Mouse (Mus musculus): ENCODE measurements around the gene Gpr174. TPM values are rescaled to one million over a fixed set of nuclear protein-coding genes. Genes with fewer than 3 reads are reported as not detected.
"Not testable (repeated sequence)": the region's sequence is repeated elsewhere in the genome, so short reads cannot be mapped to it uniquely, and the experiment has no call there.

The Gpr174 gene
- total RNA-seq (2021) = under 1 TPM in 1 of 2 experiments, not detected in 1; 0.17 TPM
- long read RNA-seq, experiment 1 = 0 reads
- long read RNA-seq, experiment 2 = 0 reads

GRCm38 (mm10) chrX:107255486-107256227, at the start of gene Gpr174:
Gene Gpr174 (plus strand): TSS chrX:107255878.
- DNase-seq (ENCODE audit: low spot score in 2 of 2) = no peak

DNA sequence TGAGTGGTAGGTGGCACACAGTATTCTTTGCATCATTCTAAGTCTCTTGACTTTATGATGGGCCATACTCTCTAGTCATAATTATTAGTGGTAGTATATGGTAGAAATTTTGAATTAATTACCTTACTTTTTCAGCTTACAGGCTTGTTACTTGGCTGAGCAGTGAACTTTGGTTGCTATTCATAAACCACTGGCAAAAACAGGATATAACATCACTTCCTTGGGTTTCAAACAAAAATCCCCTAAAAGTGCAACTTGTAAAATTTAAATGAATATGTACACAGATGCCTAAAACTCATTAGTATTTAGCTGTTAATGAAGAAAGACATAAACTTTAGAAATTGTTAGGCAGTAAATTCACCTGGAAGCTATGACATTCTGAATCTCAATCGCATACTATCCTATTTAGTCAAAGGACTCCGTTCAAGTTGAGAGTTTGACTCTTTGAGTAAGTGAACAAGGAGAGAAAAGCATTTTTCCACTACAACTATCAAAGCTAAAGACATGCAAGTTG, 38.0 kb upstream of the Gpr174 start:
- no peak for DNase-seq (ENCODE audit: low spot score in 2 of 2)

GRCm38 (mm10) chrX:107224846-107225245, 30.8 kb upstream of the Gpr174 start:
- no peak for DNase-seq (ENCODE audit: low spot score in 2 of 2)

DNA sequence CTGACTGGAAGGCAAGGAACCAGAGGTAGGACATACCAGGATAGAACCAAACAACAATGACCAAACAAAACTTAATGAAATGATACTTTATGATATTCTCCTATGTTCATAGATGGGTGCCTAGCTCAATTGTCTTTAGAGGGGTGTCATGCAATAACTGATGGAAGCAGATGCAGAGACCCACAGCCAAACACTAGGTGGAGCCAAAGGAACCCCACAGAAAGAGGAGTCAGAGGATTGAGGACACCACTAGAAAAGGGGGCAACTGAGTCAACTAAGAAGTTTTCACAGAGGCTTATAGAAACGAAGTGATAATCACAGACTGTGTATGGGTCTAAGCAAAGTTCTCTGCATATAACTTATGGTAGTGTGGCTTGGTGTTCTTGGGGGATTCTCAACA, 24.5 kb upstream of the Gpr174 start:
- no peak for DNase-seq (ENCODE audit: low spot score in 2 of 2)

- DNase-seq (ENCODE audit: low spot score in 2 of 2) = no peak
Observed at GRCm38 (mm10) chrX:107234655-107235054, 21.0 kb upstream of the Gpr174 start.

DNA sequence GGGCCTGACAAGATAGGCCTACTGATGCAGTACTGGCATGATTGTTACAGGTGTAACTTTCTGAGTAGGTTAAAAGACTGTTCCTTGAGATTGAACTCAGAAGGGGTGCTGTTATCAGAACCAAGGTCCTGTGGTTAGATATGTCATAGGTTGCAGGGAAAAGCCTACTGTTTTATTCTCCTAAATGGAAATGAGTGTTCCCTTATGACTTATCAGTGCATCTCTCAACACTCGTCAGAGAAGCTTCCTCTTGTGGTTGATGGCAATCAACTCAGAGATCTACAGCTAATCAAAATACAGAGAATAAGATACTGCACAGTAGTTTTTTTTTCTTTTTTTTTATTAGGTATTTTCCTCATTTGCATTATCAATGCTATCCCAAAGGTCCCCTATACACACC, 19.2 kb upstream of the Gpr174 start:
- no peak for DNase-seq (ENCODE audit: low spot score in 2 of 2)

GRCm38 (mm10) chrX:107250390-107250789, 5.3 kb upstream of the Gpr174 start:
- no peak for DNase-seq (ENCODE audit: low spot score in 2 of 2)

GRCm38 (mm10) chrX:107264619-107265018, 8.9 kb downstream of the Gpr174 start:
- no peak for DNase-seq (ENCODE audit: low spot score in 2 of 2)

- DNase-seq (ENCODE audit: low spot score in 2 of 2) = no peak
Observed at GRCm38 (mm10) chrX:107277606-107278005, 21.9 kb downstream of the Gpr174 start.

DNA sequence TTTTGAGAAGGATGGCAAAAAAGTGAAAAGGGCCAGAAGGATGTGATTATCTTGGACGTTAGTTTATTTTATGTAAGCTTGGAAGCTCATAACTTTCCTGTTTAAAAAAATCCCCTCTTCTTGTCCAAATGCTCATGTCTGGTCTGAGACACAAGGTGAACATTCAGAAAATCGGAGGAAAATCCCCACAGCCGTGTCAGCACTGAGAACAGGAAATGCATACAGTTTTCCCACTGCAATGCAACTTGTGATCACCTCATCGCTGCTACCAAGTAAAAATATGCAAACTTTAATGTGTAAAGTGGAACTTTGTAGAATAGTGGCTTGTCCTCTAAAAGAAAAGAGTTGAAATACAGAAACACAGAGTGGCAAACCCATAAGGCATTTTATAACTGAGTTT, 28.5 kb downstream of the Gpr174 start:
- no peak for DNase-seq (ENCODE audit: low spot score in 2 of 2)

DNA sequence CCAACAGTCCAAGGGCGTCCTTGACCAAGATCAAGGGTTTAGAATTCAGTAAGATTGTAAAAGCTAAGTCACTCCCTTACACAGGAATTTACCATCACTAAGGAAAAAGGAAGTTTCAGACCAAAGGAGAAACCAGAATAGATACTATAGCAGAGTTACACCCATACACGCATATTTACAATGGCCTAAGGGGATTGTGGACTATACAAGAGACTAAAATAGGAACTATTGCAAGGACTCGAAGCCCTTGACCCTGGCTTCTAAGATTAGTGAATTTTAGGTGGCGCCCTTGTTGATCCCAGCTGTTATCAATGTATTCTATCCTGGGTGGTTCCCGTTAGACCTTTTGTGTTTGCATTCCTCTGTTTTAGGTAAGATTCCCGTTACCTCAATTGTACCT, 42.2 kb downstream of the Gpr174 start:
- not testable (repeated sequence) for DNase-seq (ENCODE audit: low spot score in 2 of 2)

DNA sequence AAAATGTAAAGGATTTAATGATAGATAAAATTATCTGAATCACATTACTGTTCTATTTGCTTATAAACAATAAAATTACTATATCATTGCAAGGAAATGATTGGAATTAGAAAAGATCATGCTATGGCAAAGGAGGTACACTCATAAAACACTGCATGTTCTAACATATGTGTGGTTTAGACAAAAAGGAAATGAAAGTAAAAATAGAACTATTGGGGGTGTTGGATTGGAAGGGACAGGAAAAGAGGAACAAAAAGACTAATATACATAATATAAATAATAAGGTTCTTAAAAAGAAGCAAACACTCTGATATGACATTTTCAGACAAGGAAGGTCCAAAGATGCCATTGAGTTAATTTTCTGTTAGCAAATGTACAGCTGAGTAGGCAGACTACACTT, 43.1 kb downstream of the Gpr174 start:
- no peak for DNase-seq (ENCODE audit: low spot score in 2 of 2)

GRCm38 (mm10) chrX:107306492-107306891, 50.8 kb downstream of the Gpr174 start:
- DNase-seq (ENCODE audit: low spot score in 2 of 2) = no peak

DNA sequence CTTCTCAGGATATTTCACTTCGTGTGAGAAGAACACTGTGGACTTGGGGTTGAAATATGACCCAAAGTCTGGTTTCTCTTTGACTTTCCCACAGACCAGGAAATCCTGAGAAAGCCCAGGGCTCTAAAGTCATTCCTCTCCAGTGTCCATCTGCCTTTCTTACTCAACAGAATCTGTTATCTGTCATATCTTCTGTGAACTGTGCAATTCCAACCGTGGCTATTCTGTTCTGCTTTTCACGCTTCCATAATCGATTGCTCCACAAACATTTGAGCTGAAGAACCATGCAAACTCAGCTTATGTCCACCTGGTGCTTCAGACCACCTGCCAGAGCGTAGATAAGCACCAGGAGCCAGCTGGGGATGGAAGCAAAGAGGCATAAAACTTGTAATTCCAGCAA, 56.9 kb downstream of the Gpr174 start:
- DNase-seq (ENCODE audit: low spot score in 2 of 2) = no peak

GRCm38 (mm10) chrX:107325697-107326381, 70.2 kb downstream of the Gpr174 start:
- no peak for DNase-seq (ENCODE audit: low spot score in 2 of 2)

DNA sequence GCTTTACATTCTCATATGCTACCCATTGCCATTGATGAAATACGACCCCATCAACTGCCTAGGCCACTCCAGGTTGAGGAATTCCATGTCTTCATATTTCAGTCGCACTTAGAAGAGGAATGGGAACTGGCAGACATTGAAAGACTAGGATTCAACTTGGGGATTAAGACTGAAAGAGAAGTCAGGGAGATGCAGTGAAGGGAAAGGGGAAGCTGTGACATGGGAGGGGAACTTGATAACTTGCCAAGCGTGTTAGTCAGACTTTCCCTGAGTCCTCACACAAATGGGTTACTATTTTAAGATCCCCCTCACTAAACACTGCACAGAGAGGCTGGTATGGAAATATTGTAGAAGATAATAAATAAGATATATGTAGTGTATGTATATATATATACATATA, 74.2 kb downstream of the Gpr174 start:
- DNase-seq (ENCODE audit: low spot score in 2 of 2) = no peak

GRCm38 (mm10) chrX:107336609-107337008, 80.9 kb downstream of the Gpr174 start:
- DNase-seq (ENCODE audit: low spot score in 2 of 2) = no peak

DNA sequence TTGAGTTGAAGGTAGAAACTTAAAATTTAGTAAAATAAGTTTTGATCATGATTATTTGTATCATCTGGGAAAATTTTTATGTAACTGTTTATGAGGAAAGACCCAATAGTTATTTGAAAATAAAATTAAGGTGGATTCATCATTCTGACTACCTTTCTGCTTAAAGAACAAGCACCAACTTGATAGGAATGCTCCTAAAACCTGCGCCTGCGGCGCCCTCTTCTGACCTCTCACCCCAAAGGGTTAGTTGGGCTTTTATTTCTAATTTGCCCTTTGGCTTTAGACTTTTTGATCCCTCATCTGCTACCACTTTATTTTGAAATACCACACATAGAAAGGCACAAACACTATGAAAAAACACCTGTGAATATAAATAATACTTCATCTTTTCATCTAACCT, 86.3 kb downstream of the Gpr174 start:
- DNase-seq (ENCODE audit: low spot score in 2 of 2) = no peak

Measured in adrenal gland, postnatal 4 days (tissue).